Mouse (Mus musculus): ENCODE results near the gene Trpc4ap. TPM values are rescaled to one million over a fixed set of nuclear protein-coding genes. Genes with fewer than 3 reads are reported as not detected.
A peak's percentile ranks its signal among the peaks of the same experiment; 100 is the strongest.

The Trpc4ap gene
- polyA plus RNA-seq, 1 experiment: 223 TPM

GRCm38 (mm10) chr2:155604560-155605235 is 87.5 kb downstream of the Trpc4ap start:
- Histone ChIP-seq H3K4me3 (replicated peaks; ENCODE audit: insufficient read depth, low read depth, low read length) (no peak overlapping the region), H3K27ac (ENCODE audit: insufficient read depth, low read length) (no peak overlapping the region), H3K4me1 (ENCODE audit: control insufficient read depth, insufficient read depth, low read length) (peaks cover 10% of the 10 kb centered on the region; the same call in 1 of the 2 replicates), H3K27me3 (ENCODE audit: control insufficient read depth, insufficient read depth, low read length) (no peaks in the 10 kb centered on the region)
- TF ChIP-seq CTCF (IDR thresholded peaks at IDR 0.05; ENCODE audit: borderline replicate concordance, insufficient read depth, low read depth, low read length): no peak
- TF ChIP-seq POLR2A (IDR thresholded peaks at IDR 0.05; ENCODE audit: borderline replicate concordance, insufficient read depth, low read length): no peak
- WGBS: 72% methylated on average over 10 of the region's 10 CpGs
- DNase-seq: no peak

DNA sequence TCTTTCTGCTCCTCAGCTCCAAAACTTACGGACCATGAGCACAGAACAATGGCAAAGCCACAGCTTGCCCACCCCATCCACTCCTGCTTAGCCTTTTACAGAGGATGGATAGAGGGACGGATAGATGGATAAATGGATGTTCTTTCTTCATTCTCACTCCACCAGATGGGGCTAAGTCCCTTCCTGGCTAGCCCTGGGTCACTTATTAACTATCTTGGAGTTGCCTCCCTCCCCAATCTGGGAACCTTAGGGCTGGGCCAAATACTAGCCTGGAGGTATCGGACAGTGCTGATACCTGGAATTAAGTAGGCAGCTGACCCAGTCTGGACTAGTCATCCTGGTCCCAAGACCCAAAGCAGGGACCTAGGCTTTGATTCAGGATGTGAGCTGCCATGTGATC is 88.5 kb downstream of the Trpc4ap start:
- no peaks in the 10 kb centered on the region for H3K27me3 ChIP-seq (ENCODE audit: control insufficient read depth, insufficient read depth, low read length)

DNA sequence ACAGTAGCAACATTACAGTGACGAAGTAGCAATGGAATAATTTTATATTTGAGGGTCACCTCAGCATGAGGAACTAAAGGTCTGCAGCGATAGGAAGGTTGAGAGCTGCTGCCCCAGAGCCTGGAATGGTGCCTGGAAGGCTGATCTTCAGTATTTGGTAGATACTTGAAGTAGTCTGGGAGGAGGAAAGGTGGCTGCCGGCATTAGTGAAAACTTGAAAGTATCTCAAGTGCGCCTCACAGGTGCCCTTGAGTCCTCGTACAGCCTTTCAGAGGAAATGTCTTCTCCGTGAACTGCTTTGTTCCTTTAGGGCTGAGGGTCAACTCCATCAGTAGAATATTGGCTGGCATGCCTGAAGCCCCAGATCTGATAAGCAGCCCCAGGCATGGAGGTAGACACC is 96.7 kb downstream of the Trpc4ap start:
- no peak for DNase-seq
- Histone ChIP-seq H3K27me3 (ENCODE audit: control insufficient read depth, insufficient read depth, low read length) (no peaks in the 10 kb centered on the region), H3K4me1 (ENCODE audit: control insufficient read depth, insufficient read depth, low read length) (no peaks in the 10 kb centered on the region), H3K4me3 (replicated peaks; ENCODE audit: insufficient read depth, low read depth, low read length) (no peak overlapping the region), H3K27ac (ENCODE audit: insufficient read depth, low read length) (no peak overlapping the region)
- TF ChIP-seq POLR2A (IDR thresholded peaks at IDR 0.05; ENCODE audit: borderline replicate concordance, insufficient read depth, low read length): no peak
- TF ChIP-seq CTCF (IDR thresholded peaks at IDR 0.05; ENCODE audit: borderline replicate concordance, insufficient read depth, low read depth, low read length): no peak
- 85% methylated on average over 6 of the region's 6 CpGs for WGBS

More for the DNA sequence above, 88.5 kb downstream of the Trpc4ap start:
- no peak overlapping the region for H3K4me3 ChIP-seq (replicated peaks; ENCODE audit: insufficient read depth, low read depth, low read length)
- 79% methylated on average over 3 of the region's 3 CpGs for WGBS
- DNase-seq: no peak
- no peak for TF ChIP-seq CTCF (IDR thresholded peaks at IDR 0.05; ENCODE audit: borderline replicate concordance, insufficient read depth, low read depth, low read length)
- no peak for TF ChIP-seq POLR2A (IDR thresholded peaks at IDR 0.05; ENCODE audit: borderline replicate concordance, insufficient read depth, low read length)
- peaks cover 10% of the 10 kb centered on the region; the same call in 1 of the 2 replicates for H3K4me1 ChIP-seq (ENCODE audit: control insufficient read depth, insufficient read depth, low read length)
- no peak overlapping the region for H3K27ac ChIP-seq (ENCODE audit: insufficient read depth, low read length)

DNA sequence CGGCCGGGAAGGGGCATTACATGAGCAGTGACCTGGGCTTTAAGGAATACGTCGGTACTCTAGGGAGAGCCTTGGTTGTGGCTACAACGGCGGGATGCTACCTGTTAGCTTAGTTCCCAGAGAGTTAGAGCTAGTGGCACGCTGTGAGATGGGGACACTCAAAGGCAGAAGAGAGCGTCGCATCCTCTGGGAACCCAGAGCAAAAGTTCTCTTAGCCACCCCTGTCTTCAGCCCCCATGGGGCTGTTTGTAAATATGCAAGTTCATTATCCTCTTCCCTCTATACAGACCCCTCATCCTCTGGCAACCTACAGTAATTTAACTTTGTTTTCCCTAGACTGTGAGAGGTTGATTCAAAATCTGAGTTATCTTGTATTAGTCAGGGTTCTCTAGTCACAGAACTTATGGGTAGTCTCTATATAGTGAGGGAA is 99.3 kb downstream of the Trpc4ap start:
- Histone ChIP-seq H3K4me3 (replicated peaks; ENCODE audit: insufficient read depth, low read depth, low read length) (peak overlapping the region; percentile 98), H3K27me3 (ENCODE audit: control insufficient read depth, insufficient read depth, low read length) (no peaks in the 10 kb centered on the region), H3K27ac (ENCODE audit: insufficient read depth, low read length) (peak overlapping the region; percentile 82), H3K4me1 (ENCODE audit: control insufficient read depth, insufficient read depth, low read length) (no peaks in the 10 kb centered on the region)
- 0% methylated on average over 9 of the region's 9 CpGs for WGBS
- no peak for DNase-seq
- no peak for TF ChIP-seq CTCF (IDR thresholded peaks at IDR 0.05; ENCODE audit: borderline replicate concordance, insufficient read depth, low read depth, low read length)
- TF ChIP-seq POLR2A (IDR thresholded peaks at IDR 0.05; ENCODE audit: borderline replicate concordance, insufficient read depth, low read length): no peak

GRCm38 (mm10) chr2:155592137-155592853 is 99.9 kb downstream of the Trpc4ap start, which contains the start of gene Gss:
Gene Gss (minus strand): TSS chr2:155592810.
- H3K4me3 ChIP-seq (replicated peaks; ENCODE audit: insufficient read depth, low read depth, low read length): peak within 1 kb of the TSS; percentile 98
- peak; percentile 97 to 99 for DNase-seq
- H3K27me3 ChIP-seq (ENCODE audit: control insufficient read depth, insufficient read depth, low read length): no peaks in the 10 kb centered on the region
- H3K4me1 ChIP-seq (ENCODE audit: control insufficient read depth, insufficient read depth, low read length): no peaks in the 10 kb centered on the region
- WGBS: under 1% methylated on average over 53 of the region's 53 CpGs
- TF ChIP-seq POLR2A (IDR thresholded peaks at IDR 0.05; ENCODE audit: borderline replicate concordance, insufficient read depth, low read length) (peak; percentile 80; the same call in 1 of the 2 replicates), CTCF (IDR thresholded peaks at IDR 0.05; ENCODE audit: borderline replicate concordance, insufficient read depth, low read depth, low read length) (no peak)
- peak within 1 kb of the TSS; percentile 82 for H3K27ac ChIP-seq (ENCODE audit: insufficient read depth, low read length)

- Histone ChIP-seq H3K27me3 (ENCODE audit: control insufficient read depth, insufficient read depth, low read length) (no peaks in the 10 kb centered on the region), H3K4me3 (replicated peaks; ENCODE audit: insufficient read depth, low read depth, low read length) (peak overlapping the region; percentile 98), H3K4me1 (ENCODE audit: control insufficient read depth, insufficient read depth, low read length) (no peaks in the 10 kb centered on the region), H3K27ac (ENCODE audit: insufficient read depth, low read length) (no peak overlapping the region)
- peak in 1 of 2 experiments; percentile 17 for DNase-seq
- TF ChIP-seq CTCF (IDR thresholded peaks at IDR 0.05; ENCODE audit: borderline replicate concordance, insufficient read depth, low read depth, low read length): no peak
- TF ChIP-seq POLR2A (IDR thresholded peaks at IDR 0.05; ENCODE audit: borderline replicate concordance, insufficient read depth, low read length): no peak
- WGBS: 8% methylated on average over 6 of the region's 6 CpGs
These were observed 100.5 kb downstream of the Trpc4ap start for GRCm38 (mm10) chr2:155591676-155592075.

- no peaks in the 10 kb centered on the region for H3K4me1 ChIP-seq (ENCODE audit: control insufficient read depth, insufficient read depth, low read length)
- H3K4me3 ChIP-seq (replicated peaks; ENCODE audit: insufficient read depth, low read depth, low read length): no peak overlapping the region
- no peak for DNase-seq
- no peak overlapping the region for H3K27ac ChIP-seq (ENCODE audit: insufficient read depth, low read length)
- H3K27me3 ChIP-seq (ENCODE audit: control insufficient read depth, insufficient read depth, low read length): no peaks in the 10 kb centered on the region
- 88% methylated on average over 2 of the region's 2 CpGs for WGBS
- no peak for TF ChIP-seq CTCF (IDR thresholded peaks at IDR 0.05; ENCODE audit: borderline replicate concordance, insufficient read depth, low read depth, low read length)
- TF ChIP-seq POLR2A (IDR thresholded peaks at IDR 0.05; ENCODE audit: borderline replicate concordance, insufficient read depth, low read length): no peak
These were observed 101.3 kb downstream of the Trpc4ap start for GRCm38 (mm10) chr2:155590876-155591275.
